Mouse (Mus musculus): Measurements from ENCODE around the gene Xcr1. TPM values are rescaled to one million over a fixed set of nuclear protein-coding genes. Genes with fewer than 3 reads are reported as not detected.

Gene Xcr1
- polyA plus RNA-seq, 1 experiment: 0.20 TPM

DNA sequence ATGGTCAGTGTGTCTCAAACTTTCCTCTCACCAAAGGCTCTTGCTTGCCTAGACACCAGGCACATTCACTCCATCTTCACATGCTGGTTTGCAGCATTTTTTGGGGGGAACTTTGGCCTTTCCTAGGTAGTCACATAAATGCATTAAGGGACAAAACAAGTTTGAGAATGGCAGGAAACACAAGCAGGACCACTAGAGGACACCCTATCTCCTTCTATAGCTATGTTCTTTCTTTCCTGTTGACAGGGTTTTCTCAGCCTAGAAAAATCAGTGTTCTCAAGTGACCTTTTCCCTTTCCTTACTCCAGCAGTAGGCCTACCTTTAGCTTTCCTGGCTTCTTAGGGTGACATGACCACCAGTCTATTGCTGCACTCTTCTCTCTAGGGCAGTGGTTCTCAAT, 58.9 kb downstream of the Xcr1 start:
- no peaks in the 10 kb centered on the region for H3K4me1 ChIP-seq (ENCODE audit: control insufficient read depth, insufficient read depth, low read length)
- H3K27ac ChIP-seq (ENCODE audit: control insufficient read depth, insufficient read depth, low read depth, low read length): peak overlapping the region; percentile 39; the same call in 1 of the 2 replicates
- H3K4me3 ChIP-seq (ENCODE audit: control insufficient read depth, low read depth, low read length): no peak overlapping the region
- TF ChIP-seq CTCF (IDR thresholded peaks at IDR 0.05; ENCODE audit: control insufficient read depth, insufficient read depth, insufficient replicate concordance, low read depth, low read length) (no peak), POLR2A (IDR thresholded peaks at IDR 0.05; ENCODE audit: control insufficient read depth, low read depth, low read length) (no peak)
- no peaks in the 10 kb centered on the region; the same call in 1 of the 2 replicates for H3K36me3 ChIP-seq (ENCODE audit: control insufficient read depth, insufficient read depth, low read length)
- no peaks in the 10 kb centered on the region for H3K27me3 ChIP-seq (ENCODE audit: control insufficient read depth, insufficient read depth, low read length)

DNA sequence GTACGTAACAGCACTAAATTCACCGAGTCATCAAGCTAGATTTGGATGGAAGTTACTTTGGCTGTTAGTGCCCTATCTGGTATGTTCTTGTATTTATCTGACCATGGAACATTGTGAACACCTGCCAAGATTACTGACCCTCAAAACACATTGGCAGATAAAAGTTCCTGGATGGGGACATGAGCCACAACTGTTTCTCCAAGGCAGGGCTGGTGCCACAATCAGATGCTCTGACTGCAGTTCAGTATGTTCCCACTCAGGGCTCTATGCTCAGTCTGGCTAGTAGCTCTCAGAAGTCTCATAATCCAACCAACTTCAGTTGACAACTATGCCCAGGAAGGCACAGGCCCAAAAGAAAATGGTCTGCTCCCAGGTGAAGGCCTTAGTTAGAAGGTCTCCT, 59.4 kb downstream of the Xcr1 start:
- Histone ChIP-seq H3K27ac (ENCODE audit: control insufficient read depth, insufficient read depth, low read depth, low read length) (peak overlapping the region; percentile 39; the same call in 1 of the 2 replicates), H3K4me3 (ENCODE audit: control insufficient read depth, low read depth, low read length) (no peak overlapping the region), H3K4me1 (ENCODE audit: control insufficient read depth, insufficient read depth, low read length) (no peaks in the 10 kb centered on the region), H3K27me3 (ENCODE audit: control insufficient read depth, insufficient read depth, low read length) (no peaks in the 10 kb centered on the region), H3K36me3 (ENCODE audit: control insufficient read depth, insufficient read depth, low read length) (no peaks in the 10 kb centered on the region; the same call in 1 of the 2 replicates)
- TF ChIP-seq CTCF (IDR thresholded peaks at IDR 0.05; ENCODE audit: control insufficient read depth, insufficient read depth, insufficient replicate concordance, low read depth, low read length) (no peak), POLR2A (IDR thresholded peaks at IDR 0.05; ENCODE audit: control insufficient read depth, low read depth, low read length) (no peak)

Other genes starting within 250 kb of the Xcr1 start
- gene Slc6a20b, start 229.5 kb downstream of the Xcr1 start, polyA plus RNA-seq (2012; rRNA removed): 2.2 and 2.4 TPM in 2 replicates
- gene Ccr9, start 183.6 kb downstream of the Xcr1 start, polyA plus RNA-seq (2012; rRNA removed): 0.04 TPM in 1 of 2 replicates, not detected in the other
- gene Slc6a20a, start 183.1 kb downstream of the Xcr1 start, polyA plus RNA-seq (2012; rRNA removed): 4.5 and 5.9 TPM in 2 replicates
- gene Lztfl1, start 144.3 kb downstream of the Xcr1 start, polyA plus RNA-seq (2012; rRNA removed): 28.6 and 35.9 TPM in 2 replicates
- gene Cxcr6, start 55.6 kb downstream of the Xcr1 start, polyA plus RNA-seq (2012; rRNA removed): 0.05 TPM in 1 of 2 replicates, not detected in the other
- 18.6 and 25.5 TPM in 2 replicates for gene Fyco1, start 10.1 kb downstream of the Xcr1 start, polyA plus RNA-seq (2012; rRNA removed)
- gene Ccr1, start 106.7 kb upstream of the Xcr1 start, polyA plus RNA-seq (2012; rRNA removed): 0.06 and 0.16 TPM in 2 replicates
- not detected in 2 replicates for gene Ccr1l1, start 116.4 kb upstream of the Xcr1 start, polyA plus RNA-seq (2012; rRNA removed)
- 0.05 and 0.06 TPM in 2 replicates for gene Ccr3, start 159.9 kb upstream of the Xcr1 start, polyA plus RNA-seq (2012; rRNA removed)
- gene Ccr2, start 239.9 kb upstream of the Xcr1 start, polyA plus RNA-seq (2012; rRNA removed): 0.30 and 0.43 TPM in 2 replicates

Data from testis, adult 2 months (tissue).